Mouse (Mus musculus) embryo, embryonic 10.5 days (tissue): ENCODE results near the gene Dab2ip.

Source experiments
- DNase-seq: peaks from one replicate; pipeline ENCODE4 v3.0.0-alpha.2; 2015; ENCODE audit warnings: low spot score

Gene Dab2ip

DNA sequence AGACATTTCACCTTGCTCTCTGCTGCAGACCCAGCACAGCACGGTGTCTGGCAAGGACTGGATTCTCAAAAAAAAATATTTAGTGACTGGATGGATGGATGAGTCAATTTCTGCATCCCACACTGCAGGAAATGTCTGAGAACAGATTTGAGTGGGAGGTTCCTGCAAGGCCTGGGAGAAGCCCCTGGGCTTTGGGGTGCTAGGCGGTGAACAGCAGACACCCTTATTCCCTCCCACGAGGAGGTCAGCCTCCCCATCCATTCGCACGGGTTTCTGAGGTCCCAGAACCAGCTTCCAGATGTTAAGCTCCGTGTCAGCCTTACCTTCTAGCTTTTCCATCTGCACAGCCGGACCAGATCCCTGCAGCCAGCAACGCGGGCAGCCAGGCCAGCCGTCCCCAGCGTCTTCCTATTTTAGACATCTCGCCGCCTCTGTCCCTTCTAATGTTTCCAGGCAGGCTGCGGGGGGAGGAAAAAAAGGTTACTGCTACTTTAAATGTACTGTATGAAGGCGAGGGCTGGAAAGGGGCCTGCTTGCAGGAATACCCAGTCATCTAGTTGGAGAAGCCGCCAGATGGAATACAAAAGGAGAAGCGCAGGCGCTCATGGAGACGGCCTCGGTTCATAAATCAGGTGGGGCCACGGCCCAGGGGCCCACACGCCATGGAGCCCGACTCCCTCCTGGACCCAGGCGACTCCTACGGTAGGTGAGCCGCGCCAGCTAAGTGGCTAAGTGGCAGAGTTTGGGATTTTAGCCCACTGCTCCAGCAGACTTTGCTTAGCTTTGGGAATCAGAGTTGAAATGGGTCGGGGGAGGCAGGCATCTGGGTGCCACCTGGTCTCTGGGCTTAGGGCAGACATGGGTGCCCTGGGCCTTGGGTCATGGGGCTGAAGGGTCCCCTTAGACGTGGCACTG is at the start of gene Dab2ip:
Dab2ip (plus strand) TSS at position 356 of the 915 bp plus-strand sequence.
- peak; percentile 28 for DNase-seq

DNA sequence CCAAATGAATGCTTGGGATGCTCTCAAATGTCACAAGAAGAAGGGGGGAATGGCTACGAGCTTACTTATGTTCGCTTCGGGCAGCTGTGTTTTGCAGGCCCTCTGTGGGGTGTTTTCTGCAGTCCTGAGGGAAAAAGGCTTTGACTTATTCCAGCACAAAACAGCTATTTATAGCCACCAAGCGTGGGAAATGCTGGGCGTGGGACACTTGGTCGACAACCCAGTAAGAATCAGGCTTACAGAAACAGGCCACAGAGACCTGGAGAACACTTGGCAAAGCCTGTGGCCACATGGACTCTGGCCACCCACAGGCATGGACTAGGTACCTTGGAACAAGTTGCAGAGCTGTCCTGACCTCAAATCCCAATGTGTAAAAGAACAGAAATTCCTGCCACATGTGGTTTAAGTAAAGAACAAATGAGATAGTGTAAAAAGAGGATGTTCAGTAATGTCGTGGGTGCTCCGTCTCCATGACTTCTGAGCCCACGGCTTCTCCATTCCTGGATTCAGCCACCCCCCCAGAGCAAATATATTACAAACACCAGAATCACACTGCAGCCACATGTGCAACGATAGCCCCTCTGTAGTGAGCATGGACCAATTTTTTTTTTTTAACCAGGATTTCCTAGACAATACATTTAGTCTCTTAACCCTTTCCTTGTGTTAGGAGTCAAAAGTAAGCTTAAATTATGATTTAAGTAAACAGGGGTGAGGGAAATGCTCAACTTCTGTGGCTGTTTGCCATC is 49.3 kb upstream of the Dab2ip start:
- DNase-seq = no peak

DNA sequence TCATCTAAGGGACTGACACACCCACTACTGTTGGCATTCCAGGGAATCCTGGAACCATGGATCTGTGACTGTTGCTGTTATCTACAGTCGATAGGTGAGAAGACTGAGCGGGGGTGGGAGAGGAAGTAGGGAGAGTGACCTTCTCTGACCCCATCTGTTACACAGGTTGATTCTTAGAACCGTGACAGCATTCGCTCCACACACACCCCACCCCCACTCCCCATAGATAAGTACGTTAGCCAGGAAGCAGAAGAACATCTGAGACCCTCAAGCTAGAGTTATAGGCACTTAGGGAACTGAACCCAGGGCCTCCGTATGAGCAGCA is 48.8 kb upstream of the Dab2ip start:
- DNase-seq = peak; percentile 50

DNA sequence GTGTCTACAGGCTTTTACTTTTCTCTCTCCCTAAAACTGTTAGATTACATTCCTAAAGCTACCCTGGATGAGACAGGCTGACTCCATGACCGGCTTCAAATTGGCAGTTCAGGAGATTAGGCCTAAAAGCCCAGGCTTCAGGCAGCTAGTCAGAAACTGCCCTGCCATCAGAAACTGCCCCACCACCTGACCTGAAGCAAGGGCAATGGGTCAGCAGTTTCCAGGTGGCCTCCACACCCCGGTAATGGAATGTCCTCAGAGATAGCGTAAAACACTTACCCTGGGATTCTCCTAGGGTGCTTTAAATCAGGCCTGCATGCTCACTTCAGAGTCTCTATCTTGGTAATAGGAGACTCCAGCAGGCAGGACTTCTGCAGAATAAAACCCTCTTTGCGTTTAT is 48.2 kb upstream of the Dab2ip start:
- DNase-seq = no peak

DNA sequence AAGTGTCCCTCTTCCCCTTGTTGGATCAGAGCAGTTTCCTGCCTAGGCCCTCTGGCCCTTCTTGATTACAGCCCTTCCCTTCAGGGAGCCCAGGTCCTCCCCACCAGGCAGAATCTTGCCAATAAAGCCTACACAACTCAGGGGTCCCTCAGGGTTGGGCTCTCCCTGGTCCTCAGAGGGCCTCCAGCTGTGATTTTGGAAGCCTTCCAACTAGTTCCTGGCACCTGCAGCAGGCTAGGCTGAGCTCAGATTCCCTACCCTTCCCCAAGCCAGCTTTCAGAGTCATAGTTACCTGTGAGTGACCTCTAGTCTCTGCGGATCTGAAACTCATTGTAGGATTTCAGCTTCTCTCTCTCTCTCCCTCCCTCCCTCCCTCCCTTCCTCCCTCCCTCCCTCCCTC is 47.1 kb upstream of the Dab2ip start:
- no peak for DNase-seq

DNA sequence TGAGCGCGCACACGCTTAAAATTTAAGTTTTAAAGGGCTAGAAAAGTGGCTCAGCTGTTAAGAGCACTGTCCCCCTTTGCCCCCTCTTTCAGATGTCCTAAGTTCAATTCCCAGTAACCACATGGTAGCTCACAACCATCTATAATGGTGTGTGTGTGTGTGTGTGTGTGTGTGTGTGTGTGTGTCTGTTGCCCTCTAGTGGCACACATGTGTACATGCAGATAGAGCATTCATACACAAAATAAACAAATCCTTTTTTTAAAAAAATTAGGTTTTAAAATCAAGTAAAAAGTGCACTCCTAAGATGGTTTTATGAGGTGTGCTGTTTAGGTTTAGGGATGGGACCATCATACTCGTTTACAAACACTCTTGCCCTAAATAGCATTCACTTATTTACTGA is 45.8 kb upstream of the Dab2ip start:
- DNase-seq = no peak

DNA sequence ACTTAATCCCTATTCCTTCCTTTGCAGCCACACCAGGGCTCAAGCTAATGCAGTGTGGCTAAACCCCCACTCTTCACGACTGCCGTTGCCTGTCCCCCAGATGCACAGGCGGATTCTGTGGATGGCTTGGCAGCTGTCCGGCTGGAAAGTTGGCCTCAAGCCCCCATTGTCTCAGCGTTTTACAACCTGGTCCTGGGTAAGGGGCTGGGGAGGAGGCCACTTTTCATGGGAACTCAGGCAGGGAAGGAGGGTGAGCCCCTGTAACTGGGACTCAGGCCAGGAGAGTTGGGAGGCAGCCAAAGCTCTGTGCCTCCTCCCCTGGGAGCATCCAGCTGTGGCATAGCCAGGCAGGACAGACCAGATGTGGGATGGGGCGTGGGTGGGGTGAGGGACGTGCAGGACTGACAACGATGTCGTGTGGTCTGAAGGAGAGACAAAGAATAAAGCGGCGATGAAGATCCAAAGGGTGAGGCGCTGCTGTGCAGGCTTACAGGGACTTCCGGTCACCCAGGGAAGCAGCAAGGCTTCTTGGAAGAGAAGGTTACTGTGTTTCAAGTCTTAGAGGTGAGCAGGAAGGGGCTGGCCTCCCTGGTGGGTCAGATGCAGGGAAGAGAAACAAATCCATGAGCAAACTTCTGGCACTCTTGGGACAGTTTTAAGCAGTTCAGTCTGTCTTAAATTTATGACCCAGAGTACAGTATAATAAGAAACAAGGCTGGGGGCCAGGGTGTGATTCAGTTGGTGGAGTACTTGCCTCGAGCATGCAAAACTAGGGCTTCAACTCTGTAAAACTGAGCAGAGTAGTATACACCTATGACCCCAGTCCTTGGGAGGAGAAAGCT is 43.8 kb upstream of the Dab2ip start:
- DNase-seq = no peak

DNA sequence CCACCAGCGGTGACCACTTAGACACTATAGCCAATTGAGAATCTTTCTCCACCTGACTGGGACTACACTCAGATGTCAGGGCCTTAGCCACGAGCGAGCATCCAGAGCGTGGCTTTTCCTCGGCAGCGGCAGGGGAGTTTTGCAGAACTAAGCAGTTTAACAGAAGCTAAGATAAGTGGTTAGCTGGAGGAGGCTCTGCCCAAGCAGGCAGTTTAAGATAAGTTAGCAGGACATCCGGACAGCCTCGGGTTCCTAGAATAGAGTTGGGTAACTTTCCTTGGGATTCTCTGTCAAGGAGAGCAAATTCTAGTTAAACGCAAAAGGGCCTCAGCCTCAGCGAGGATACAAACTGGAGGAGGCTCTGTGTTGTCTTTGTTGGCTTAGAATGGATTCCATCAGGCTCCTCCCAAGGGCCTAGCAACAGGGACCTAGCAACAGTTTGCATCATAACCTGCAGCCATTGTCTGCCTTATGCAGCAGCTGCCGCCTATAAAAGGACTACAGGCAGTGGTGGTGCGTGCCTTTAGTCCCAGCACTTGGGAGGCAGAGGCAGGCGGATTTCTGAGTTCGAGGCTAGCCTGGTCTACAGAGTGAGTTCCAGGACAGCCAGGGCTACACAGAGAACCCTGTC is 31.3 kb upstream of the Dab2ip start:
- DNase-seq = no peak

DNA sequence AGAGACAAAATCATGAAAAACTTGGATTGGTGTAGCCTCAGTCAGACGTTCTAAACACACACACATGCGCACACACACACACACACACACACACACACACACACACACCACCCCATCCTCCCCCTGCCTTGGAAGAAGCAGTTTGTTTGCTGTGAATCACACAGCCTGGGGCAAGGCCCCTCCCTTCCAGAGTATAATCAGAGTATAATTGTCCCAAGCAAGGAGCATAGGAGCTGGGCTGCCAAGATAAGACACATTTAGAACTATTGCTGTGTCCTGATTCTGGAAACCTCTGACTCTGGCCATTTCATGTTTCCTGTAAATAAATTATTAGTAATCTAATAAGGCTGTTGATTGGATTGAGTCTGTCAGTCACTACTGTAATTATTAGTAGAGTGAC is 29.0 kb upstream of the Dab2ip start:
- no peak for DNase-seq

DNA sequence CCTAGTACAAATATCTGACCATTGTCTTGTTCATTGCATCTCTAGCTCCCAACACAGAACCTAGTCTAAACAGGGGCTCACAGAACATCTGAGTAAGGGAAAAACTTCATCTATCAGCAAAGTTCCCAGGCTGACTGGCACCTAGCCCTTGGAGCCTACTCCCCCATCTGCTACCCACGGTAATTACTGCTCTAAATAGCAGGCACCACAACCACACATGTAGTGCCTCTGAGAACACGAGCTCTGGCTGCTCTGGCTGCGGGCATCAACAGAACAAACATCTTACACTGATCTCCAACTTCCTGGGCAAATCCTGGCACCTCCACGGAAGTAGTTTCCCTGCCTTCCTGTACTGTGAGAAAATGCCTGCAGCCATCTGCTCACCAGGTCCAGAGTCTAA is 28.2 kb upstream of the Dab2ip start:
- no peak for DNase-seq

DNA sequence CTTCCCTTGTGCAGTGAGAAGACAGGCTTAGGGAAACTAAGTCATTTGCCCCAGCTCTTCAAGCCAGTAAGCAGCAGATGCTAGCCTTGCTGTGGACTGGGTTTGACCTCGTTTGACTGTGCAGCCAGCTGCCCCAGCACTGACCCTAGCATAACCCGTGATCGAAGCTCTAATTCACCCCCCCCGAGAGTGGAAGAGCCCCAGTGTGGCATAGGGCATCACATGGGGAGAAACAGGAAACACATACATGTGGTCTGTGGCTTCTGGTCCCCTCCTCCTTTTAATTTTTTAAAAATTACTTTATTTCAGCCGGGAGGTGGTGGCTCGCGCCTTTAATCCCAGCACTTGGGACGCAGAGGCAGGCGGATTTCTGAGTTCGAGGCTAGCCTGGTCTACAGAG is 27.3 kb upstream of the Dab2ip start:
- DNase-seq = no peak

DNA sequence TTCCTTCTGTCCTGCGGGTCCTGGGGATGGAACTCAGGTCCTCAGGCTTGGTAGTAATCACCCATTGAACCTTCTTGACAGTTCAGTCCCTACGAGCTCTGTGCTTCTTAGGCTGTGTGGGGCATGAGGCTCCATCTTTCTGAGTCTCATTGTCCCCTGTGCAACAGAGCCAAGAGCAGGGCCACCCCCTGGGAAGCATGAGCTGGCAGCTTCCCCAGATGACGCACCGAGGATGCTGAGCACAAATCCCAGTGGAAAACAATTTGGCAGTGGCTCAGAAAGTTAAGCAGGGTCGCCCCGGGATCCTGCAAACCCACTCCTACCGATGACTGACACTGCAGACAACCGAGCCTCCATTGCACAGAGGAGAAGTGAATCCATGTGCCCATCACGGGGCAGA is 24.4 kb upstream of the Dab2ip start:
- DNase-seq = no peak

DNA sequence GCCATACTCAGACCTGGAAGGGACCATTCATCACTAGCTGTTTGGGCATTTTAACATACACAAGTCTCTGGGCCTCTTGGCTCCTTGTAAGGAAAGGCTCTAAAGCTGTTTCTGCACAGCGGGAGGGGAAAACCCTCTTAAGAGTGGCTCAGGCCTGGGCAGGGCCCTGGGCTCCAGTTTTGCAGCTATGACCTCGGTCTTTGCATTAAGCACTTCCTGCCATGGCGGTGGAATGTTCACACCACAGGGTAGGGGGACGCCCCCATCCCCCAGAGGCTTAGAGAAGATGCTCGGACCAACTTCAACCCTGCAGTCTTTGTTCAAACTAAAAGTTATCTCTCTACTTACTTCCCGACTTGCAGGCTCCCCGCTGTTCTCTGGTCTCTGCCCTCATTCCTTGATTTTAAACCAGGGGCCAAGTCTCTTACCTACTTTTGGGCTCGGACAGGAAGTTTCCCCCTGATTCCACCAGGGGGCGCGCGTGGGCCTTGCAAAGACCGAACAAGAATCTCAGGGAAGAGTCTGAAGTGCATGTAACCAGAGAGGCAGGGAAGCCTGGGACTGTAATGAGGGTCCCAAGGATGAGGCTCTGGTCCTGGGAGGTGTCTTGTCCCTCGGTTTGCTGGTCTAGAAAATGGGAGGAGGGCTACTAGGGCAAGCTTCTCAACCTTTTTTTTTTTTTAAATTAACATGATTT is 18.6 kb upstream of the Dab2ip start:
- peak; percentile 92 for DNase-seq

DNA sequence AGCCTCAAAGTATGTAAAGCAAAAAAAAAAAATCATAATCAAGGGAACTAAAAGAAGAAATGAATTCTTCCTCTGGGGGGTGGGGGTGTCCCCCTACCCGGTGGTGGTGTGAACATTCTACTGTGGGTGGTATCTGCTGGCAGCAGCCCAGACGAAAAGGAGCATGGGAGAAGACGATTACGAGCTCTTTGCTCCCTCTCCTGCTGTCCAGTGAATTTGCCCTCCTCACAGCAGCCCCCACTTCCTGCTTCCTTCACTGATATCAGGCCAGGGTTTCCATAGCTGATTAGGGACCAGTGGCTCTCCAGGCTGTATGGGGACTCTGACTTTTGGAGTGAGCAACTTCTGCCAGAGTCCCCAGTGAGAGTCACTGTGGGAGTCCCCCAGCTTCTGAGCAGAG is 17.3 kb upstream of the Dab2ip start:
- DNase-seq = no peak

DNA sequence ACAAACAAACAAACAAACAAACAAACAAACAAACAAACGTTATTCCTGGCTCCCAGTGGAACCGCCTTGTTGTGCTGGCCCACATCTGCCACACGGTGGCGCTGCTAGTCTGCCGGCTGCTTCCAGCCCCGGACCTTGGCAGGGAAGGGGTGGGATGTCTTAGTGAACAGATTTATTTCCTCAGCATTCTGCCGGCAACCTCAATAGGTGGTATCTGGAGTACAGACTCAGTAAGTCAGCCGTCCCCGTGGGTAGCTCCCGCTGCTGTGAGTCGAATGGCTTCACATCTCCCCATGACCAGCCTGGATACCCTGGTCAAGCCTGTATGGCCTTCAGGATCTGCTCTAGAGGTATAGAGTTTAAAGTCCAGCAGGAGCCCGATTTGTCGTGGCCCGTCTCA is 13.3 kb upstream of the Dab2ip start:
- peak; percentile 85 for DNase-seq

DNA sequence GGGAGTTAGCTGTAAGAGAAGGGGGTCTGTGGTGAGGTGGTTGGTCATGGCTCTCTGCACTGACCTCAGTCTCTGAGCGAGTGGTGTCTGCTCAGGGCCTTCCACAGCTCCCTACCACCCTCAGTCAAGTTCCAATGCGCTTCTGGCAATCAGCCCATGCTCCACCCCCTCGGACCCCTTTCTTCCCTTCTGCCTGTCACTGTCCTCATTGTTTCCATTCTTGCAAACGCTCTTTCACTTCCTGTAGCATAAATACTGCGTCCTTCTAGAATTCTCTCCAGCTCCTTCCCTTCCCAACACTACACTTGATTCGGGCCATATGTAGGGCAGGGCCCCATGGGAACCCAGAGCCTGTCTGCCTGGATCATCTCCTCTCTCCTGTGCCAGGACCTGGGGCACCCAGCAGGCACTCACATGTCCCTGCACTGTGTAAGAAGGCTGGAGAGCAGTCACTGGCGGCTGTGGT is 12.9 kb upstream of the Dab2ip start:
- peak; percentile 16 for DNase-seq

DNA sequence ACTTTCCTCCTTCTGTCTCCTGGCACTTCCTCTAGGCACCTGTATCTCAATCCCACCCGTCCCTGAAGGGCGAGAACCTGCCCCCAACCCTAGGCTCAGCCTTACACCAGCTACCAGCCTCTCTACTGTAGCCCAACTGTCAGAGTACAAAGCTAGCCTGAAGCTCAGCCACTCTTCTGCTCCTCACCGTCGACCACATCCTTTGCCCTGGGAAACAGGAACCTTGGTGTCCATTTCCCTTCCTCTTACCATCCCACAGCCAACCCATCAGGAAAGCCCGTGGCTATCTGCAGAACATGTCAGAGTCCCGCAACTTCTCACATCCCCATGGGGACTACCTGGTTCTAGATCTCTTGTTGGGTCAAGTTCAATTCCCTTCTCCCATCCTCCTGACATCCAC is 11.6 kb upstream of the Dab2ip start:
- no peak for DNase-seq

DNA sequence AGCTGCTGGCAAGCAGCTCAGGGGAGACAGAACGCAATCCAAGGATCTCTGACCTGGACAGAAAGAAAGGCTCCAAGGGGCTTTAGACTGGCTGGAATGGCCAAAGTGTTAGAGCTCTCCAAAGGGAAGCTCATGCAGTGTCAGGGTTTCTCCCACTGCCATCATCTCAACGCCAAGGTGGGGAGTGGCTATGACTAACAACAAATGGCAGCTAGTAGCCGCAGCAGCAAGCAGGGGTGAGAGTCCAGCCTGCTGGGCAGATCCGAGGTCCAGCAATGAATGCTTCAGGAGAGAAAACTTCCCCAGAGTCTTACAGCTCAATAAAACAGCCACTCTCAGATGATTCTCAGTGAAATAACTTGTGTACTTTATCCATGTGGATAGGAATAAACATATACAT is 8.9 kb upstream of the Dab2ip start:
- no peak for DNase-seq

DNA sequence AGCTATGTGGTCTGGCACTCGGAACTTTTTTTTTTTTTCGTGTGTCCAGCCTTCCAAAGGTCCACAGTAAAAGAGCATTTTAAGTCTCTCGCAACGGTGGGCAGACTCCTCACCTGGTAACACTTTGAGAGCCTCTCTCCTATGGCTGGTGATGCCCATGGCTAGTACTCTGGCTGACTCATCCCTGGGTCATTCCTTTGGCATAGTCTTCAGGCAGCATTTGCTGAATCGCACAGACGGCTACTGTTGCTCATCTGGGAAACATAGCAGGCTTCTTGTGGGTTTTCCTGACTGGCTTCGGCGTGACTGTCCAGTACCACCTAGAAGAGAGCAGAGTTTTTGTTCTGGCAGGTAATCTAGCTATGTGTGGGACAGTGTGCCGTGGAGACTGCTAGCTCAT is 8.0 kb upstream of the Dab2ip start:
- no peak for DNase-seq

DNA sequence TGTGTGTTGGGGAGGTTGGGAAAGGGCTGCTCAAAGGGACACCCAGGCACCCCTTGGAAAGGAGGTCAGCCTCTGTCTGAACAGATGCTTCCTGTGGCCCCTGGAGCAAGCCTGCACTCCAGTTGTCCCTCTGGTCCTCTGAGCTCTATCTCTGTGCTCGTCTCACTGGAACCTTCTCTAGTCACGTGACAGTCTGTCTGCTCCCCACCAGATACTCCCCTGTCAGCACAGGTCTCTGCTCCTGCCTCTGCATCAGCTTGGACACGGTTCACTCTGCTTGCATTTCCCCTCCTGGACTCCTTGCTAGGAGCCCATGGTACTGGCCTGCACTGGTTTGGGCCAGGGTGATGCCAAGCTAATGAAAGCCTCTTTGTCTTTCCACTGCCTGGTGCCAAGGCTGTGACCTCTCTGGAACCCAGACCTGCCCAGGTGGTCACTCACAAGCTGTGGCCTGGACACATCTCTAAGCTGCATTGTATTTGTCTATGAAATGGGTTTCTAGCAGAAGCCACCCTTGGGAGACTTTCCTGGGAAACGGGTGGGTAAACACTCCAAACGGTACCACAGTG is 1.1 kb upstream of the Dab2ip start:
- no peak for DNase-seq
